Mouse (Mus musculus): Measurements from ENCODE around the gene Pde6h. TPM values are rescaled to one million over a fixed set of nuclear protein-coding genes. Genes with fewer than 3 reads are reported as not detected.

The Pde6h gene
- polyA plus RNA-seq, 1 experiment from 2014 or later = not detected

DNA sequence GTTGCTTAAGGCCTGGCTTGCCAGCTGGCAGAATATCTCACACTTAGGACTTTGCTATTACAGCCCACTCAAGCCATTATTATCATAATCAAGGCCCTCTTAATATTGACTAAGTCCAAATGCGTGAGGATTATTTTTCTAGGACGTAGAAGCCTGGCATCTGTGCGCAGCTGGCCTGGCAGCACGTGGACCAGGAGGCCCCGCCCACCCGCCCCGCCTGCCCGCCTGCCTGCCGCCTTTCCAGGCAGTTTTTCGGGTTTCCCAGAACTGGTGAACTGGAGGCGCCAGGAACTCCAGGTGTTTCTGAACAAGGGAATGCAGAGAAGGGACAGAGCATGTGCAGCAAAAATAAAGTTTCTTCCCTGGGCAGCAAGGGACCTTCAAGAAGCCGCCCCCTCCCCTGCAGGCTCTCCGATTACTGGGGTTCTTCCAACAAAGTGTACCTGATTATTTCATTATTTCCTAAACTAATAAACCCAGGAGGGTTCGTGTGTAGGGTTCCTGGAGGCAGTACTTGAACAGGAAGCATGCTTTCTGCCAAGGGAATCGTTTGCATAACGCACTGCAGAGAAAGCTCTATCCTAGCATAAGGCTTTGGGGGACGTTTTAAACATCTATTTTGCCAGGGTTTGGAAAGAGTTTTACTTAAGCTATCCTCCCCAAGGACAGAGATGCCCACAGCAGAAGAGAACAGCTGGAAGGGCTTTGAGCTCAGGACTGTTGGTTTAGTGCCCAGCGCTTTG lies 10.1 kb upstream of the Pde6h start:
- H3K9ac ChIP-seq (replicated peaks; ENCODE audit: low read length) = 0 out of 2 replicates have a peak overlapping the region, but pooled peaks have one; percentile 4
- H3K9me3 ChIP-seq (replicated peaks; ENCODE audit: control insufficient read depth, low read length) = no peaks in the 10 kb centered on the region
- ATAC-seq (replicated peaks; ENCODE audit: insufficient number of reproducible peaks, low FRiP score, low TSS enrichment, low read depth) (0 out of 2 replicates have a peak, but pooled peaks have one; percentile 27), DNase-seq (ENCODE audit: low spot score) (peak; percentile 61)
- peak overlapping the region; percentile 32 for H3K4me2 ChIP-seq (ENCODE audit: low read depth, low read length)
- WGBS = 12% methylated on average over 18 of the region's 18 CpGs
- no peaks in the 10 kb centered on the region for H3K27me3 ChIP-seq (ENCODE audit: control insufficient read depth, insufficient read depth, low read length)
- H3K4me1 ChIP-seq (ENCODE audit: control insufficient read depth, insufficient read depth, low read length) = no peaks in the 10 kb centered on the region
- no peaks in the 10 kb centered on the region for H3K36me3 ChIP-seq (replicated peaks; ENCODE audit: control insufficient read depth, insufficient read depth, low read depth, low read length)
- H3K4me3 ChIP-seq (ENCODE audit: low read depth, low read length) = no peak overlapping the region
- 0 out of 2 replicates have a peak overlapping the region, but pooled peaks have one; percentile 36 for H3K27ac ChIP-seq (replicated peaks; ENCODE audit: low read depth, low read length)

DNA sequence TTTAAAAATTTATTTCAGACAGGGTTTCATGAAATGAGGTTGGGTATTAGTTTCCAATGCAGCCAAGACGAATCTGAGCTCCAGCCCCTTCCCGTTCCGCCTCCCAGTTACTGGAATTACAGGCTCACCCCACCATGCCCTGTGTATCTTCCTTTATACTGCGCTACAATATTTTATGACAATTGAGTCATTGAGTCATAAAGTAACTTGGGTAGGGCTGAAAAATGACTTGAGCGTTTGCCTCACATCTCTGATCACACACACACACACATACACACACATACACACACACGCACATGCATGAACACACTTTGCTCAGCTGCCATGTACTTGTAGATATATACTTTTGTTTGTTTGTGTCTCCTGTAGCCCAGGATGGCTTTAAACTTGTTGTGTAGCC lies 9.4 kb upstream of the Pde6h start:
- no peak for ATAC-seq (replicated peaks; ENCODE audit: insufficient number of reproducible peaks, low FRiP score, low TSS enrichment, low read depth)
- no peak overlapping the region for H3K4me3 ChIP-seq (ENCODE audit: low read depth, low read length)
- no peaks in the 10 kb centered on the region for H3K36me3 ChIP-seq (replicated peaks; ENCODE audit: control insufficient read depth, insufficient read depth, low read depth, low read length)
- WGBS = 91% methylated on average over 6 of the region's 6 CpGs
- no peaks in the 10 kb centered on the region for H3K9me3 ChIP-seq (replicated peaks; ENCODE audit: control insufficient read depth, low read length)
- no peaks in the 10 kb centered on the region for H3K27me3 ChIP-seq (ENCODE audit: control insufficient read depth, insufficient read depth, low read length)
- no peaks in the 10 kb centered on the region for H3K4me1 ChIP-seq (ENCODE audit: control insufficient read depth, insufficient read depth, low read length)
- no peak overlapping the region for H3K4me2 ChIP-seq (ENCODE audit: low read depth, low read length)
- H3K27ac ChIP-seq (replicated peaks; ENCODE audit: low read depth, low read length) = no peak overlapping the region
- no peak overlapping the region for H3K9ac ChIP-seq (replicated peaks; ENCODE audit: low read length)
- no peak for DNase-seq (ENCODE audit: low spot score)

DNA sequence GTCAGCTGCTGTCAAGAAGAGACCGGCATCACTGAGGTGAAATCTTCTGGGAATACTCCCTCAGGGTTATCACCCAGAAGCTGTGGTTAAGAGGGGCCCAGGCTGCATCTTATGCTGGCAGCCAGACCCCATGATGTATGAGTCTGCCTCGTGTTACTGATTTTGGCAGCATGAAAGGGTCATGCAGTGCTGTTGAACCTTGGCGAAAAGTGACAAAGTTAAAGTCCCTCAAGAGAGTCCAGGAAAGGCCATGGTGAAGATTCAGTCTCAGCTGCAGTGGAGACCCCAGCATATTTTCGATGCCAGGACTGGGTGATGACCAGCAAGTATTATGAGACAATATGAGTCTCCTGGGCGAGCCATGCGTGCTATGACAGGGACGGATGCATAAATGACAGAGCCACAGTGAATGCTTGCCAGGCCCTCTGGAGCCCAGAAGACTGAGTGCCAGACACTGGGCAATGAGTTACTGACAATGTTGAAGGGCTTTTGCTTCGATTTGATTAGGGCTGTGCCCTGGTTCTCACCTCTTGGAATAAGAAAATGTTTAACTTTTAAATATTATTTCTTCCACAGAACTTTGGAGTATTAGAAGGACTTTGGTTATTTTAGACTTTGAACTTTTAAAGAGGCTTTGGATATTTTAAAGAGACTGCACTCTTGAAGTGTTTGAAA lies 7.8 kb upstream of the Pde6h start:
- whole genome bisulfite sequencing = 87% methylated on average over 8 of the region's 8 CpGs
- no peak for DNase-seq (ENCODE audit: low spot score)
- no peak for ATAC-seq (replicated peaks; ENCODE audit: insufficient number of reproducible peaks, low FRiP score, low TSS enrichment, low read depth)

DNA sequence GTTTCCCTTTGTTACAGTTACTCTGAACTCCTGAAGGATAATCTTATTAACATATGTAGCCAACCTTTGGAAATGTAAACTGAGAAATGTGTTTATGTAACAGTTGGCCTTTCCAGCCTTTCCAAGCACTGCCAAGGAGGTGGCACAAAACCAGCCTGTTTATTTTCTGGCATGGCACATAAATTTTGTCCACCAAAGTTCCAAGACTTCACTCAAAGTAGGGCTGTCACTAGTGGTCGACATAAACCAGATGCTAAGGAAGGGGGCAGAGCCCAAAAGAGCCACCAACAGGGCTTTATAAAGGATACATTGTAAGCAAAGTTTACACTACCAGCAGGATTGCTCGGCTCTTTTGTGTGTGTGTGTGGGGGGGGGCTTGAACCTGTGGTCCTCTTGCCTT lies 5.7 kb upstream of the Pde6h start:
- Histone ChIP-seq H3K36me3 (replicated peaks; ENCODE audit: control insufficient read depth, insufficient read depth, low read depth, low read length) (no peaks in the 10 kb centered on the region), H3K27me3 (ENCODE audit: control insufficient read depth, insufficient read depth, low read length) (no peaks in the 10 kb centered on the region), H3K4me2 (ENCODE audit: low read depth, low read length) (no peak overlapping the region), H3K4me1 (ENCODE audit: control insufficient read depth, insufficient read depth, low read length) (no peaks in the 10 kb centered on the region), H3K27ac (replicated peaks; ENCODE audit: low read depth, low read length) (no peak overlapping the region), H3K4me3 (ENCODE audit: low read depth, low read length) (no peak overlapping the region), H3K9ac (replicated peaks; ENCODE audit: low read length) (no peak overlapping the region), H3K9me3 (replicated peaks; ENCODE audit: control insufficient read depth, low read length) (no peaks in the 10 kb centered on the region)
- ATAC-seq (replicated peaks; ENCODE audit: insufficient number of reproducible peaks, low FRiP score, low TSS enrichment, low read depth) = no peak
- WGBS = 9% methylated on average over 2 of the region's 2 CpGs
- DNase-seq (ENCODE audit: low spot score) = peak; percentile 20

More for the DNA sequence above, 7.8 kb upstream of the Pde6h start:
- Histone ChIP-seq H3K27me3 (ENCODE audit: control insufficient read depth, insufficient read depth, low read length) (no peaks in the 10 kb centered on the region), H3K36me3 (replicated peaks; ENCODE audit: control insufficient read depth, insufficient read depth, low read depth, low read length) (no peaks in the 10 kb centered on the region), H3K4me3 (ENCODE audit: low read depth, low read length) (no peak overlapping the region), H3K9me3 (replicated peaks; ENCODE audit: control insufficient read depth, low read length) (no peaks in the 10 kb centered on the region), H3K4me1 (ENCODE audit: control insufficient read depth, insufficient read depth, low read length) (no peaks in the 10 kb centered on the region), H3K27ac (replicated peaks; ENCODE audit: low read depth, low read length) (no peak overlapping the region), H3K4me2 (ENCODE audit: low read depth, low read length) (no peak overlapping the region), H3K9ac (replicated peaks; ENCODE audit: low read length) (no peak overlapping the region)

DNA sequence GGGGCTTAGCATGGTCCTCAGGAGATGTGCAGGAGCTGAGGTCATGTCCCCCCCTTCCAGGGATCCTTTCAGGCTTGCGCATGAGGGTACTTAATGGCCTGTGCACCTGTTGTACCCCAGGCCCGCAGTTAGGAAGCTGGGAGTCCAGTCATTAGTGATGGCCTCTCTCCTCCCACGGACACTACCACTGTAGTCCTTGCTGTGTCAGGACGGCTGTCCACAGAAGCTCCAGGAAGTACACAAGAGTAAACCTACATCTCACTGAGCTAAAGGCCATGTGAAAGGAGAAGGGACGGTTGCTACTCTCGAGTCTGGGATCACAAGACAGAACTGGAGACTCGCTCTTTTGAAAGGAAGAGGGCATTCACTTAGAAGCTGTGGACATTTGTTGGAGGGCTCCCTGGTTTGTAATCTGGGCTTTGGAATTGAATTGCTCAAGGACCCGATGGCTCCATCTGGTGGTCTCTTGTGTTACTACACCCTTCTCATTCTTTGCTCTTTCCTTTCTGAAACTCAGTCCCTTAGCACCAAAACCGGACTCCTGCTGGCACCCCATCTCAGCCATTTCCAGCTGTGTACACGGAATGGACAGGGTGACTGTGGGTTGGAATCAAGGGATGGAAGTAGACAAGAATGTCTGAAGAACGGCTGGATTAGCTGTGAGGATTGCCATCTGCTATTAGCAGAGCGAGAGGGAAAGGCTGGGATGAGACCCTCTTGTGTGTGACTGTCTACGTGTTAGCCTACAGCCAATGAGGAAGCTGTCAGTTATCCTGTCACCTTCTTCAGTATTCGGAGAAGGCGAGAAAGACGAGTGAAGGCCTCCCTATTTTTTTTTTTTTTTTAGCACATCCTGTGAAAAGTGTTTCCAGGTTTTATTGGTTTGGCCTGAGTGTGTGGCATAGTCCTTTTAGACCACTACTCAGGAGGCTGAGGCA lies 3.0 kb upstream of the Pde6h start:
- Histone ChIP-seq H3K9me3 (replicated peaks; ENCODE audit: control insufficient read depth, low read length) (no peaks in the 10 kb centered on the region), H3K4me3 (ENCODE audit: low read depth, low read length) (no peak overlapping the region), H3K9ac (replicated peaks; ENCODE audit: low read length) (no peak overlapping the region), H3K27me3 (ENCODE audit: control insufficient read depth, insufficient read depth, low read length) (no peaks in the 10 kb centered on the region), H3K4me1 (ENCODE audit: control insufficient read depth, insufficient read depth, low read length) (no peaks in the 10 kb centered on the region), H3K27ac (replicated peaks; ENCODE audit: low read depth, low read length) (no peak overlapping the region), H3K4me2 (ENCODE audit: low read depth, low read length) (no peak overlapping the region), H3K36me3 (replicated peaks; ENCODE audit: control insufficient read depth, insufficient read depth, low read depth, low read length) (no peaks in the 10 kb centered on the region)
- 49% methylated on average over 16 of the region's 16 CpGs for WGBS
- ATAC-seq (replicated peaks; ENCODE audit: insufficient number of reproducible peaks, low FRiP score, low TSS enrichment, low read depth) = no peak
- peak; percentile 88 for DNase-seq (ENCODE audit: low spot score)

DNA sequence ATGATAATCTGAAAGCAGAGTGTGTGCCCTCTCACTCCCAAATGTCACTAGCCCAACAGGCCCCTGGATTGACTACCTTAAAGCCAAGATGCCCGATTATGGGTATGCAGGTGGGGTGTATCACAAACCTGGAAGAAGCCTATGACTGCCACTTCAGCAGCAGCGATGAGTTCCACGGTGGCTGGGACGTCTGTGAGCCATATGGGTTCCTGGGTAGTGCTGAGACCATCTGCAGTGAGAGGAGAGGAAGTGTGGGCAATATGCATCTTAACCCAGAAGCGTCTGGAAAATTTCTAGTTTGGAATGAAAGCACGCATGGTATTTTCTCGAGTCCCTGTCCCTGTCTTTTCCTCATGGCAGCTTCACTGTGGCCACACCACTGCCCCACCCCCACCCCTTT lies 2.0 kb upstream of the Pde6h start:
- Histone ChIP-seq H3K9ac (replicated peaks; ENCODE audit: low read length) (no peak overlapping the region), H3K36me3 (replicated peaks; ENCODE audit: control insufficient read depth, insufficient read depth, low read depth, low read length) (no peaks in the 10 kb centered on the region), H3K27ac (replicated peaks; ENCODE audit: low read depth, low read length) (no peak overlapping the region), H3K4me1 (ENCODE audit: control insufficient read depth, insufficient read depth, low read length) (no peaks in the 10 kb centered on the region), H3K9me3 (replicated peaks; ENCODE audit: control insufficient read depth, low read length) (no peaks in the 10 kb centered on the region), H3K4me2 (ENCODE audit: low read depth, low read length) (no peak overlapping the region), H3K4me3 (ENCODE audit: low read depth, low read length) (no peak overlapping the region), H3K27me3 (ENCODE audit: control insufficient read depth, insufficient read depth, low read length) (no peaks in the 10 kb centered on the region)
- DNase-seq (ENCODE audit: low spot score) = no peak
- WGBS = 75% methylated on average over 7 of the region's 7 CpGs
- no peak for ATAC-seq (replicated peaks; ENCODE audit: insufficient number of reproducible peaks, low FRiP score, low TSS enrichment, low read depth)

DNA sequence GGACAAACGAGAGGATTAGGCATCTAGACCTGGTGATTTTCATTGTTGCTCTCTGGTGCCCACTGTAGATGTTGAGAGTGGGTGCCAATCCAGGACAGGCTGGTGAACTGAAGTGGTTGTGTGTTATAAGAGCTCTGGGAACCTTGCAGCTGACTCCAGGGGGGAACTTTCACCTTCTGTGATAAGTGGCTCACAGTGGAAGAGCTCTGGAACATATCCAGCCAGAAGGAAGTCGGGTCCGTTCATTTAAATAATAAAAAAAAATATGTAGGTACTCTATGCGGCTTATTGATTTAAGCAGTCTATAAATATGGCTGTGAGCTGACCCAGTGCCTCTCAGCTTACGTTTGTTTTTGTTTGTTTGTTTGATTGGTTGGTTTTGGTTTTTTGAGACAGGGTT lies 1.6 kb upstream of the Pde6h start, which contains the start of gene Erp27:
Erp27 (minus strand) TSS at position 101 of the 400 bp plus-strand sequence.
- no peak within 1 kb of the TSS for H3K27ac ChIP-seq (replicated peaks; ENCODE audit: low read depth, low read length)
- no peaks in the 10 kb centered on the region for H3K36me3 ChIP-seq (replicated peaks; ENCODE audit: control insufficient read depth, insufficient read depth, low read depth, low read length)
- H3K9ac ChIP-seq (replicated peaks; ENCODE audit: low read length) = no peak within 1 kb of the TSS
- H3K4me3 ChIP-seq (ENCODE audit: low read depth, low read length) = no peak within 1 kb of the TSS
- no peak within 1 kb of the TSS for H3K4me2 ChIP-seq (ENCODE audit: low read depth, low read length)
- 78% methylated on average over 5 of the region's 5 CpGs for WGBS
- ATAC-seq (replicated peaks; ENCODE audit: insufficient number of reproducible peaks, low FRiP score, low TSS enrichment, low read depth) = no peak
- H3K9me3 ChIP-seq (replicated peaks; ENCODE audit: control insufficient read depth, low read length) = no peaks in the 10 kb centered on the region
- H3K4me1 ChIP-seq (ENCODE audit: control insufficient read depth, insufficient read depth, low read length) = no peaks in the 10 kb centered on the region
- no peaks in the 10 kb centered on the region for H3K27me3 ChIP-seq (ENCODE audit: control insufficient read depth, insufficient read depth, low read length)
- no peak for DNase-seq (ENCODE audit: low spot score)

Measured in embryonic facial prominence, embryonic 11.5 days (tissue).